Mouse (Mus musculus) B cell, adult 2 months (primary cell): Measurements from ENCODE around the gene Ttc7.

Experiments used
- DNase-seq, 2 experiments: peaks; one replicate each; pipeline ENCODE4 v3.0.0; 2022

Gene Ttc7

GRCm38 (mm10) chr17:87315021-87315531, 32.4 kb downstream of the Ttc7 start:
- peak; percentile 93 to 94 for DNase-seq

DNA sequence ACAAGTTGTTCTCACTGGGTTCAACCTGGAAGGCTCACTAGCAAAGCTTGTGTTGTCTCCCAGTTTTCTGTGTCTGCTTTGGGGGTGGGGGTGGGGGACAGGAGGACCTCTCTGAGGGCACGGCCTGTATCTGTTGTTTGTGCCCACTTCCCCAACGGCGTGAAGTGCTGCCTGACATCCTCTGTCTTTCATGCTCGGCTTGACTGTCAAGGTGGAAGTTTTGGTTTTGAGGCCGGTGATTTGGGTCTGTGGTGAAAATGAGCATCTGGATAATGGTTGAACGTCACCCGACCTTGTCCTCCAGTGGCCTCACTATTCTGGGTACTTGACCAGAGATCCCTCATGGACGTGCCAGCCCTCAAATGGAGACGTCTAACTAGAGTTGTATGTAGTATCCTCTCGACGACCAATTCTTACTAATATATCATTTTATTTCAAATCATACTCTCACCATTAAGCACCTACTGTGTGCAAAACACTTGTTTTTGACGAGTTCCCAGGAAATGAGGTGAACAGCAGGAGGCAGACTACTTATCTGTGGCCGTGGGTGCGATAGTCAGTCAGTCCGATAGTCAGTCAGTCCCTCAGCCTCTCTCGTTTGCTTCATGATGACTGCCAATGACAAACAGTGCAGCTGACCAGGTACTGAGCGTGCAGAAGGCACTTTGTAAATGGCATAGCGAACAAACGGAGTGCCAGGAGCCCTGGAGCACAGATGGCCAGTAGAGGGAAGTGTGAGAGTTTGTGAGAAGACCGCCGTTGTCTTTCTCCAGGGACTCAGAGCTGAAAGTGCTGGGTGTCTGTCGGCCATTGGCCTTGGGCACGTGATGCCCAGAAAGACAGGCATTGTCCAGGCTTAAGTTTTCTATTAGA, 33.4 kb downstream of the Ttc7 start:
- peak; percentile 45 to 60 for DNase-seq

DNA sequence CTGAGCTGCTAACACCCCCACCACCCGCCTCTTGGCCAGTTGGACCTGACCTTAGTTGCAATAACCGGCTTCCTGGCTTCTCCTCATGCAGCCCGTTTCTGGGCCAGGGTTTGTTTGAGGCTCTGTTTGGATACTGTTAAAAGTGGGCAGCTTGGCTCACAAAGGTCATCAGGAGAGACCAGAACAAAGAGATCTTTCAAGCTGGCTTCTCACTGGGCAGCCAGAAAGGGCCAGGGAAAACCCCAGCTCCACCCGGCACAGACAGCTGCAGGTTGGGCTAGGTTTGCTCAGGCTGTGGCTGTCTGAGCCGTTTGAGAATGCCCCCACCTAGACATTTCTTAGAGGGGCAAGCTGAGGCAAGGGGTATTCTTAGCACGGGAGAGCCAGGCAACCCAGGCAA, 34.6 kb downstream of the Ttc7 start:
- no peak for DNase-seq

GRCm38 (mm10) chr17:87317947-87318346, 35.3 kb downstream of the Ttc7 start:
- no peak for DNase-seq

GRCm38 (mm10) chr17:87321673-87322072, 39.0 kb downstream of the Ttc7 start:
- peak; percentile 52 for DNase-seq

DNA sequence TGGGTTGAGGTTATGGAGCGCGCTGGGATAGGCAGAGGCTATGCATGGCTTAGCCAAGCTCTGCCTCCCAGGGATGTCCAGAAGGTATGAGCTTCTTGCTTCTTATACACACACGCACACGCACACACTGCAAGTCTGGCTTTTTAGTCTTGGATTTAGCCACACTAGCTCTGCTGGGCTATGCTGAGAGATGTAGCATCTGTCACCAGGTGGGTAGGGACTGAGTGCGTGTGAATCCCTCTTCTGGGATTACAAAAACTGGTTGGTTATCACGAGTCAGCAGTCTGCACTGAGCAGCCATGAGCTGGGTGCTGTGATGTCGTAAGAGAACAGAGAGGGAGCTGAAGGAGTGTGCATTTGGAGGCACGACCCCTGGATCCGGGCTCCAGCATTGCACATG, 40.5 kb downstream of the Ttc7 start:
- no peak for DNase-seq

DNA sequence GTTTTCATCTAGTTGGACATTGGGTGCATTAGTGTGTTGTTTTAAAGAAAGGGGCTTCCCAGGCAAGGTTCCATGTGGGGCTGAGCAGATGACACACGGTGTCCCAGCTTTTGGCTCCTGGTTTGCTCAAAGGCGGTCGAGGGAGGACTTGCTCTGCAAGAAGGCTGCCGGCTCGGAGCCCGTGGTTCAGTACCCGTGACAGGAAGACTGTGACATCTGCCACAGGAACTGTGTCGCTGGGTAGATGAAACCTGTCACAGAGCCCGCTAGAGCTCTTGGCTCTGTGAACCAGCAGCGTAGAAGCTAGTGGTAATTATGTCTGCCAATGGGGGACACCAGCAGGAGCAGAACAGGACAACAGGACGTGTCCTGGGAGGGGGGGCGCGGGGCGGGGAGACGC, 42.8 kb downstream of the Ttc7 start:
- DNase-seq: peak; percentile 37 to 40

DNA sequence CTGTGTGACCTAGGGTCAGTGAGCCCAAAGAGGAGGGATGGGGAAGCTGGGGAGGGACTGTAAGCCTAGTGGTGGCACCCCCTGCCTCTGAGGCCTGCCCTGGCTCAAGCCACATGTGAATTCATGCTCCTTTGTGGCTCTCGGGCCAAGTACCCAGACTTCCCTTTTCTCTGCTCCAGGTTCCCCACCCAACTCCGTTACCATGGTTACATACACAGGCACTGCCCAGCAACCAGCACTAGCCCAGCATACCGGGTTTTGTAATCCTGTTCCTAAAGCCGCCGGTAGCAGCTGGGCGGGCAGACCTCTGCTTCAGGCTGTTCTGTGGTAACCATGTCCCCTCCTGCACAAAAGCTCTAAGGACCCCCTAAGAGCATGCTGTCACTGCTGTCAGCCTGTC, 44.3 kb downstream of the Ttc7 start:
- peak; percentile 48 to 63 for DNase-seq

DNA sequence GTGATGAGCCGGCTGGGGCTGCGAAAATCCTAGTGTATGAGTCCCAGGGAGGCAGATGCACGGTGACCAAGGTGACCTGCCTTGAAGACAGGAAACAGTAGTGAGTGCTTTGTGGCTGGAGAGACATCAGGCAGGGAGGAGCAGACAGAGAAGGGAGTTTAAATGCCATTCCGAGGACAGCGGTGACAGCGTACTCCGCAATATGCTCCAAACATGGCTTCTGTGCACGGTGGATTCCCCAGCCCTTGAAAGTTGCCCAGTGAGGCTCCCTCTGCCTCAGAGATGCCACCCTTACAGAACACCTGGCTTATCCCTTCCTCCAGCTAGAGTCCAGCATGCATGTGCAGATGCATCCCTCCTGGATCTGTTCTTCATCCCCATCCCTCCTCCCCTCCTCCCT, 45.0 kb downstream of the Ttc7 start:
- no peak for DNase-seq

DNA sequence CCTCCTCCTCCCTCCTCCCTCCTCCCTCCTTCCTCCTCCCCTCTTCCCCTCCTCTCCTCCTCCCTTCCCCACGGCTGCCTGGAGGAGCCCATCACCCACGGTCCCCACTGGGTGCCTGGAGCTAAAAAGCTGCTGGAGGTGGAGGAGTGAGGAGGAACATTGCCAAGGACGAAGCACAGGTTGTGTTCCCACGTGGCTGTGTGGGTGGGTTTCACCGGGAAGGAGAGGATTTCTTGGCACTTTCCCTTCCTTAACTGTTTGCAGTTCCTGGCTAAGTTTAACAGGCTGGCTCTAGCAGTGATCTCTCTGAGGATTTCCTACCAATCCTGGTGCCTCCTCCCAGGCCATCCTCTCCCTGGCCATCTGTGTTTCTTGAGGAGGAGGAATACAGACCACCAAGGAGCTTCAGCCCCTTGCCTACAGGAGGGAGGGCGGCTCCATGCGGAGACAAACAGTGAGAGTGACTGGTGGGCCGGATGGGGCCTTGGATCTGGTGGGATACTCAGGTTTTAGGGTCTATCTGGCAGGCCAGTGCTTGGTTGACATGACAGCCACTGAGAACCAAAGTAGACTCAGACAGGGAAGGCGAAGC, 45.6 kb downstream of the Ttc7 start:
- DNase-seq: no peak

DNA sequence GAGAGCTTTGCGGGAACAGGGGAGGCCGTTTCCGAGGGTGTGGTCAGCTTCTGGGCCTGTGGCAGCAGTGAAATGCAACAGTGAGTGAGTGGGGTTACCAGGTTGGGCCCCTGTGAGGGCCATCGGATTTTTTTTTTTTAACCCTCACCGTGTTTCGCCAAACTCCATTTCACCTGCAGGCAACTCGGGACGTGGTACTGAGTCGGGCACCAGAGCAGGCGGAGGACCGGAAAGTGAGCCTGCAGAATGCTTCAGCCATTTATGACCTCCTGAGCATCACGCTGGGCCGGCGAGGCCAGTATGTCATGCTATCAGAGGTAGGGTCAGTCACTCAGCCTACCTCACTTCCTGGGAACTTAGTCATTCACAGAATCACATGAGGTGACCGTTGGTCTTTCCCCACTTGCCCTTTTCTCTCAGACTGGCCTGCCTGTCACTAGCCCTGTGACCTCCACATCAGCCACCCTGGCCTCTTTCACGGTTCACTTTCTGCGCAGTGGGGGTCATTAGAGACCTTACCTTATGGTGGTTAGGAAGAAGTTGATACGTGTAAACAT, 46.5 kb downstream of the Ttc7 start:
- DNase-seq: no peak

- DNase-seq: no peak
These were observed 47.7 kb downstream of the Ttc7 start for GRCm38 (mm10) chr17:87330250-87330920.

GRCm38 (mm10) chr17:87330921-87331291, 48.2 kb downstream of the Ttc7 start:
- no peak for DNase-seq

- no peak for DNase-seq
These were observed 48.9 kb downstream of the Ttc7 start for GRCm38 (mm10) chr17:87331336-87332141.

GRCm38 (mm10) chr17:87332142-87332815, 49.6 kb downstream of the Ttc7 start:
- no peak for DNase-seq

DNA sequence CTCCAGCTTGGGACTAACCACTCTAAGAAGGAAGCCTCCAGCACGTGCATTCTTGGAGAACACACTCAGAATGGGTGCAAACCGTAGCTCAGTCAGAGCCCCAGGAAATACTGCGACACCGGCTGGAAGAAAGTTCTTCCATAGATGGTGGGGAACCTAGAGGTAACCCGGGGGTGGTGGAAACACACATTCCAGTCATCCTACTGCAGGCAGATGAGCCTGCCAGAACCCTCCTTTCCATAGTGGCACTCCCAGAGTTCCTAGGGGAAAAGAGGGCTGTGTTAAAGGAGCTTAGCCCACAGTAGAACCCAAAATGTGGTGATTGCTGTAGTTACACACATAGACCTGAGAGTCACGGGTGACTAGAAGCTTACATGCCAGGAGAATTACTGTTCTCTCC, 50.2 kb downstream of the Ttc7 start:
- no peak for DNase-seq

DNA sequence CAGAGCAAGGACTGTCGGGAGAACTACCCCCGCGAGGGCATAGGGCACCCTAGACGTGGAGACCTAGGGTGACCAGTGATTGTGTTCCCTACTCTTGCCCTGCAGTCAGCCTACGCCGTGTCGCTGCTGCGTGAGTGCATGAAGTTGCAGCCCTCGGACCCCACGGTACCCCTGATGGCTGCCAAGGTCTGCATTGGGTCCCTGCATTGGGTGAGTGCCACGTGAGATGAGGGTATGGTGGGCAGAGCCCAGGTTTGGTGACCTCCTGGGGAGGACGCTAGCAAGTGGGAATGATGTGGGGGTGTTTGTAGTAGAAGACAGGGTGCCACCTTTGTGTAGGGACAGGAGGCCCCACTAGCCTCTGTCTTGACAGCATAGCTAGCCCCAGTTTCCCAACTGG, 51.5 kb downstream of the Ttc7 start:
- no peak for DNase-seq

GRCm38 (mm10) chr17:87335152-87335551, 52.5 kb downstream of the Ttc7 start:
- DNase-seq: no peak

DNA sequence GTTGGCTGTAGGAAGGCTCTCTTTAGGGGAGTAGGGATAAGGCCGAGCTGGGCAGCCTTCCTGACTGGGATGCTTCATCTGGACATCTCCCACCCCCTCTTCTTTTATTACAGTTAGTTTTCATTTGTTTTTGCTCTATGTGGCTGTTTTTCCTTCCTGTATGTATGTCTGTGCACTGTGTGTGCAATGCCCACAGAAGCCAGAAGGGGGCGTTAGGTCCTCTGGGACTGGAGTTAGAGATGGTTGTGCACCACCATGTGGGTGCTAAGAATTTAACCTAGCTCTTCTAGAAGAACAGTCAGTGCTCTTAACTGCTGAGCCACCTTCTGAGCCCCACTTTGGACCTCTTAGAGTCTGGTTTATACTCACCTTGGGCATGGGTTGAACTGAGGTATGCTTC, 53.0 kb downstream of the Ttc7 start:
- peak; percentile 20 to 26 for DNase-seq

- no peak for DNase-seq
These were observed 54.2 kb downstream of the Ttc7 start for GRCm38 (mm10) chr17:87336910-87337309.

GRCm38 (mm10) chr17:87337683-87338082, 55.0 kb downstream of the Ttc7 start:
- DNase-seq: no peak

DNA sequence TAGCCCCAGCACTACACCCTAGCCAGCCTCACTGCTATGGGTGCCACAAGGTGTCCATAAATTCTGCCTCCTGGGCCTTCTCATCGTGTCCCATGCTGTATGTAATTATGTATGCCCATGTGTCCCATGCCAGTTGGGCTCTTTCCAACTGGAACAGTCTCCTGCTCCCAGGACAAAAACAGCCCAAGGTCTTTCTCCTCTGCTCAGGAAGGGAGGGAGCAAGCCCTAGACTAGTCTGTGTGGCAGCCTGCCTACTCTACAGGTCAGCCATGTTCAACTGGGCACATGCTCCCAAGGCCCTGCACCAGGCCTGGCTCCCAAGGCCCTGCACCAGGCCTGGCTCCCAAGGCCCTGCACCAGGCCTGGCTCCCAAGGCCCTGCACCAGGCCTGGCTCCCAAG, 56.4 kb downstream of the Ttc7 start:
- no peak for DNase-seq
